Mouse (Mus musculus) right cerebral cortex, postnatal 4 days (tissue): ENCODE measurements at regions not wholly inside any gene's neighbourhood (a gene's known extent, or its start where the extent isn't known, plus 50 kb on each side); places are given as distances from the start of the nearest gene placed in this dataset.
A peak's percentile ranks its signal among the peaks of the same experiment; 100 is the strongest.
"Not testable (repeated sequence)": the region's sequence is repeated elsewhere in the genome, so short reads cannot be mapped to it uniquely, and the experiment has no call there.

Experiments
- DNase-seq: peaks from one replicate; pipeline ENCODE4 v3.0.0-alpha.2; 2022

DNA sequence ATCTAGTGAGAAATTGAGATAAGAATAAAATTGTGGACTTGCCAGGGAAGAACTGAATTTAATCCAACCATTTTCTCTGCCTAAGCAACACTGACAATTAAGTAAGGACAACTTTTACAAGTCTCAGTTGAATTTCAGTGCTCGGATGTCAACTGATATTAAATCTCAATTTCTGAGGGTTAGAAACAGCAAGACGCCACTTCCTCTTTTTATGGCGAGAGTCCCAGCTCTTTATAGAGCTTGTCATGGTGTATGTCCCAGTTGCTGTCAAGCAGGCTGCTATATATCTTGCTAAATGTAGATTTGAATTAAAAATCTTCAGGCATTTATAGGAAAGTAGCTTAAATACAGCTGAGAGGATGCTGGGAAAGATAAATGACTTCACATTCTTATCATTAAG lies 697.8 kb upstream of the Got2 start:
- DNase-seq, result no peak

DNA sequence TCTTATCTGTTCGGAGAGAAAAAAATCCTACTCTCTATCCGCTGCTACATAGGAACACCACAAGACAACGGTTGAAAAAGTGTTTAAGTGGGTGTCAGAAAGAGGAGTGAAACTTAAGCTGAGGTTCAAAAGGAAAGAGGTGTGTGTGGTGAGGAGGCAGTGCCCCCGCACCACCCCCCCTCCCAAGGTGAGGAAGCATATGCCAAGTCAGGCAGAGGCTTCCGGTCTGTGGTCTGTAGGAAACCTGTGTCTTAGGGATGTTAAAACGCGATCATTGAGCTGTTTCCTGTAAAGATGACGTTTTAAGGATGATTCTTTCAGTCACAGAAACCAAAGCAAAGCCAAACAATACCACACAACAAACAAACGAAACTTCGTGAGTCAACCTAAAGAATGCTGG lies 664.2 kb upstream of the Got2 start:
- DNase-seq, result no peak

DNA sequence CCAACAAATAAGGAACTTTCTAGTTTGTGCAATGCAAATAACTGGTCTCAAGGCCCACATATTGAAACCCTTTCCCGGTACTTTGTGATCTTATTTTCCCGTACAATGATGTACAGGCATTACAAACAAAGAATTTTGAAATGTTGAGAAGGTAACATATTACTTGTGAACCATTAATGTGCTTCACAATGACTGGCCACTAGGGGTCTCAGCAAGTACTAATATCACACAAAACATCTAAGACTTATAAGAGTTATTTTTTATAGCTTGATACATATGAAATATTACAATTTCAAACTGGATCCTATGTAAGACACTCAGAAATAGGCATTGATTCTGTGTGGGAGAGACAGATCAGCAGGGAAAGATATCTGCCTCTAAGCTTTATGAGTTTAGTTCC lies 662.1 kb upstream of the Got2 start:
- no peak for DNase-seq

DNA sequence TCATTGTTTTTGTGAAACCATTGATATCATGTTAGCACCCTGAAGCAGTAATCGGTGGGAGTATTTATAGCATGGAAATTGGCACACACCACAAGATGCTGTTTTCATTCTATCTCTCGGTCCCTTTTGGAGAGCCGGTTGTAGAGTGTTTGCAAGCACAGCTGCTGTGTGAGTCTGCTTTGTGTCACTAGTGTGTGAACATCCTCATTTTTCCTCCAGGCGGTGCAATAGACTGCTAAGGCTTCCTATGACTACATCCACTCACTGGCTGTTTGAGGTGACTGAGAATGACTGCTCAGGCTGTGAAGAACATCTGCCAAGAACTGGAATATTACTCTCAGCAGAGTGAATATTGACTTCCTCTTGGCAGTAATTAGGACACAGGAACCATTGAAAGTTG lies 660.3 kb upstream of the Got2 start:
- no peak for DNase-seq

DNA sequence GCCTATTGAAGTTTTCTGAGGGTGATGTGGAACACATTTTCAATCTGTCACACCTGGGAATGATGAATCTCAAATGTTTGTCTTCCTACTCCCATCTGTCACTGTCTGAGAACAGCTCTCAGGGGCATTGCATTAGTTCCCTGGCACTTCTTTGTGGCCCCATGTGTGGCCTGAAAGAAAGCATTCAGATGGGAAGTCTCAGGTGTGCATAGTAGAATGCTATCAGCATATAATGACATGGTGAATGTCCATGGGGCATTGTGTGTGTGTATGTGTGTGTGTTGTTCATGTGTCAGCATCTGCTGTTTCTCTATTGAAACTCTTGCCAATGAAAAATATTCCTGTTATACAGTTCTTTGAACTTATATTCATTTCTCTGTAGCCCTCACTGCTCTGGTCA lies 659.8 kb upstream of the Got2 start:
- no peak for DNase-seq

DNA sequence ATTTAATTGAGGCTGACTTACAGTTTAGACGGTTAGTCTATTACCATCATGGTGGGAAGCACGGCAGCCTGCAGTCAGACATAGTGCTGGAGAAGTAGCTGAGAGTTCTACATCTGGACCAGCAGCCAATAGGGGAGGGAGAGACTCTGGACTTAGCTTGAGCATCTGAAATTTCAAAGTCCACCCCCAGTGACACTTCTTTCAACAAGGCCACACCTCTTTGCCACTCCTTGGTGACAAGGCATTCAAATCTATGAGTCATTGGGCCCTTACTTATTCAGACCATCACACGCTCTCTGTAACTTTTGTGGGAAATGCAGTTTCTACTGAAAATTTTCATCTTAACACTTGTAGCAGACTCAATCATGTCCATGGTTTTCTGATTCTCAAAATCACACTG lies 653.9 kb upstream of the Got2 start:
- DNase-seq, result no peak

DNA sequence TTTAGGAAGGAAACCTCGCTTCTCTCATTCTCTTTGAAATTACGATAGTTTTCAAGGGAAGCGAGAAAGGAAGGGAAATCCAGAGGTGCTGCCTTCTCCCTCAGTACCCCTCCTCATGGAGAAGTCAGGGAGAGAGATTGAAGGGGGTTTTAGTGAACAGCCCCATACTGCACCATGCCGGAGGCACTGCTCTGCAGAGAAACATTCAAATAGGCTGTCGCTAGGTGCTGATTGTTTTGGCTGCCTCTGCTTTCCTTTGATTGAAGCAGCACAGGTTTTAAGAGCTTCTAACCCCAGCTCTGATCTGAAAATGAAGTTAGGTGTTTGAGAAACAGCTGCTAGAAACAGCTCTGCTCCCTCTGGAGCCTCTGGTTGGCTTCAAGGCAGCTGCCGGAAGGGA lies 610.5 kb upstream of the Got2 start:
- DNase-seq, result no peak

DNA sequence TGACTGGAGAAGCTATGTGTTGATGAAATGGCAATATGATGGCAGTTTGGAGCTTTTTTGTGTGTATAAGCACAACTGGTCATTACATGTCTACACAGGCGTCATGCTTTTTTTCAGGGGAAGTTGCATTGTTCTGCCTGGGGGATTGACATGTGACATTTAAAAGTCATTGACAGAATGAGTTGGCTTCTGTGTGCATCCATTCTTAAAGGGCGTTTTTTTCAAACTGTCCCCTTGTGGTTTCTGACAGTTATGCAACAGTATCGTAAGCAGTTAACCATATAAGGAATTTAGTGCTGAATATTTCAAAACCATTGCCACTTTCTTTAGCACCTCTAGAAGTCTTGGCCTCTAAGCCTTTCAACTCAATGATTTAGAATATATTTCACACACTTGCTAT lies 607.1 kb upstream of the Got2 start:
- DNase-seq, result no peak

DNA sequence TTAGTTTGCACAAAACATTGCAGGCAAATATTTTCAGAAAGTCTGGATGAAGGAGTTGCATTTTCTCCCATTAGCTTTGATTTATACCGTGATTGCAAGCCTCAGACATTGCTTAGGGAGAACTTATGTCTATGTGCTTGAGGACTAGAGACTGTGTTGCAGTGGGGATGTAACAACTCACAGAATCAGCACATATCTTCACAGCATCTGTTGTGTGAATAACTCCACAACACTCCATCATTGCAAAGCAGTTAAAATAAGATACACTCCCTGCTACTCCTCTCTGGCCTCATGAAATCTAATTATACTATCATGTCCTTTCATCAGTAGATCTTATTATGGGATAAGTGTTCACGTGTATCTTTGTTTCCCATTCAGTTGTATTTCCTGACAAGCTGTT lies 601.5 kb upstream of the Got2 start:
- no peak for DNase-seq

DNA sequence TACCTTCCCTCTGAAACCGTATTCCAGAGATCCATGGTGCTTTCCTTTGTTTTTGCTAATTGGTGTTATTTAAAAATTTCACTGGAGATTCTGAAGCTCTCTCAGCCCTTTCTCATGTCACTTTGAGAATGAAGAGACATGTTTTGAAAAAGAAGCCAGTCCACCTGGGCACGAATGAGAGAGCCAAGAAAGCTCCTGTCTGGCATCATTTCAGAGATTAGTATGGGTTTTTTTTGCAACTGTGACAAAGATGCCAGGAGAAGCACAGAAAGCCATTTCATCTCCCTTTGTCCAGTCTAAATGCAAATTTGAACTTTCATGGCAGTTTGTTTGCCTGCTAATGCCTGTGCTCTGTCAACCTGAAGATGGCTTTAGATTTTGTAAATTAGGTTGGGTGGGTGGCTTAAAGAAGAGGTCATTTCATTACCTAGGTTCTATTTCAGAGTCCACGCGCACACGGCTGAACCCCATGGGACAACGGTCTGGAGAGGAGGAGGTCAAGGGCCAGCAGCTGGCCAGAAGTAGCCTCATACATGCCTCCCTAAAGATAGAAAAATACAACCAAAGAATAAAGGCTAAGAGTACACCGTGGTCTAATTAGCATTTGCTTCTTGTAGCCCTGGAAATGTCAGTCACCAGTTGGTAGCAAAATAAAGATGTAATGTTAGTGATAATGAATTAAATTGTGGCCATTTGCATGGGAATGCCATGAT lies 600.5 kb upstream of the Got2 start:
- DNase-seq, result no peak

DNA sequence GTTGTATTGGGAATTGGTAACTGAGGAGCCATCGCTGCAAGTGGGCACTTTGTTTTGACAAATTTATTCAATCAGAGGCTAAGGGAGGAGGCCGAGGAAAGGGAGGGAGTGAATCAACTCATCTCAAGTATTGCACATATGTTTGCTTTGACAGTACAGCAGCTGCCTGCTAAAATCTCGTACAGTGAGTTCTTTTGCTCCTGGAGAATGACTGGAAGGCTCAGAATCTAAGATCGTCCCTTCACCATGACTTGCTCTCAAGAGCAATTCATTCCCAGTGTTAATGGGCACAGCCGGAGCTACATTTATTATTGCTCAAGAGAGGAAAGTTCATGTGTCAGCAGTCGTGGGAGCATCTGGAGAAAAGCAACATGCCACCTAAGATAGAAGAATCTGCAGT lies 567.6 kb upstream of the Got2 start:
- DNase-seq, result peak; percentile 3

DNA sequence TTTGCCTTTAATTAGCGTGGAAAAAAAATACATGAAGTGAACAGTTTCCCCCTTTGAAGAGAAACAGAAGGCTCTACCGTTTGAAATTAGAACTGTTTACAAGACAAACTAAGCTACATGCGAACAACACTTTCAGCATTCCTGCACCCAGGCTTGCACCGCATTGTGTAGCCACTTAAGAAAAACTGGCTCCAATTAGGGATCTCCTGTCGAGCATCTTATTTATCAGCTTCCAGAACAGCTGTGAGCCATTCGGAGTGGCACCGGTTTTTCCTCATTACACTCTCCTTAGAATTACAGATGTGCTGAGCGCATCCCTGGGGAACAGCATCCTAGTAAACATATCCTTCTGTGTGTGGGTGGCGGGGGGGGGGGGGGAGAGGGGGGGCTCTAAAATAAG lies 567.0 kb upstream of the Got2 start:
- DNase-seq, result peak; percentile 13

DNA sequence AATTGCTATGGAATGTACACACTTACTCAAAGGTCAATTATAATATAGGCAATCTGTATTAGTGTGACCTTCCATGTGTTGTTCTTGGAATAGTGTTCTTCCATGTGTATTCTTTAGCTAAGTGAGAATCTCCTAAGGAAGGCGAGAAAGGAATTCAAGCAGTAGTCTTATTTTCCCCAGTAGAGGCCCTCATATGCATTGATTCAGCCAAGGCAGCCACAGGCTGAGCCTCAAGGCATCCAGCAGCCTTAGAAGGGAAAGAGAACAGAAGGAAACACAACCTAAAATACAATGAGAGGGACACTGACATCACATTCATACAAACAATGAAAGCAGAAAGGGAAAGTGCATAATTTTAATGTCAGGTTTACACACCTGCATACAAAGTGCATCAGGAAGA lies 541.4 kb upstream of the Got2 start:
- DNase-seq, result peak; percentile 4

DNA sequence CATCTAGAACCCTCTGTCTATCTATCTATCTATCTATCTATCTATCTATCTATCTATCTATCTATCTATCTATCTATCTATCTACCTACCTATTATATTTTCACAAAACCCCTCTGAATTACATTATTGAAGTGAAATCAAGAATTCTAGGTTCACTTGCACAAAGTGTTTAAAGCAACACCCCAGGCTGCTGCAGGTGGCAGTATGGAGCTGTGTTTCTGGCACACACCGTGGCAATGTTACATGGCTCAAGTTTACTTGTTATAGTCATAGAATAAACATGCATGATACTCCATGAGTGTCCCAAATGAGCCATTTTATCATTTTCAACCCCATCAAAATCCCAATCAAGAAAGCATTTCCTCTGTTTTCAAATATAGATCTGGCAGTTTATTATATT lies 538.6 kb upstream of the Got2 start:
- peak; percentile 35 for DNase-seq

DNA sequence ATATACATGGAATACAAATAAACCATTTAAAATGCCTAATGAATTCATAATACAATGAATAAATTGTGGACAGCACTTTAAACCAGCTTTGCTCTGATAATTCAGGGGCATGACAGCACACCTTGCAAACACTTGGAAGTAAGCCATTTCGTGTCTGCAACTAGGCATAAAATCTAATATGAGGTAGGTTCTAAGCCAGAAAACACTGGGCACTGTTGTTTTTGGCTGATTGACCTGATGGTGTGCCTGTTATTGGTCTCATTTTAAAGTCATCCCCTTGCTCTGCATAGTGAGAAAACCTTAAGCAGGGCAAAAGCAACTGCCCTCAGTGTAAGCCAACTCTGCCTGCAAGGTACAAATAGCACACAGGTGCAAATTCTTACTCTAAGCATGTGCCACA lies 521.3 kb upstream of the Got2 start:
- no peak for DNase-seq

DNA sequence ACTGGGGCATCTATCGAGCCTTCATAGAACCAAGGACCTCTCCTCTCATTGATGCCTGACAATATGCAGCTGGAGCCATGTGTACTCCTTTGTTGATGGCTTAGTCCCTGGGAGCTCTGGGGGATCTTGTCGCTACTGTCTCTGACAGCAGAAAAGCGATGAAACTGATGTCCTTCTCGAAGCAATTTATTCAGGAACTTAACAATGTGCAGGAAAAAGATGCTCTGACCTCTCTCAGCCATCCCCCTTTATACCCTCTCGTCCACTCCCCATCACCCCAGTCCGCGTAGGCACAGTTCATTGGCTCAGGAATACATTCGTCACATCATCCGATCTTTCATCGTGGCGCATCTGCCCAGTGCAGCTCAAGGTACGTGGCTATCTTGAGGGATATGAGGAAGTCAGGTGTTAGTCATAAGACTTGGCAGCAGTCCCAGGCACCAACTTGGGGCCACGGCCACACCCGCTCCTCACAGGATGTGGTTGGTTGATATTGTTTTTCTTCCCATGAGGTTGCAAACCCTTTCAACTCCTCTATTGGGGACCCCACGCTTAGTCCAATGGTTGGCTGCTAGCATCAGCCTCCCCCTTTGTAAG lies 516.3 kb upstream of the Got2 start:
- DNase-seq, result no peak

DNA sequence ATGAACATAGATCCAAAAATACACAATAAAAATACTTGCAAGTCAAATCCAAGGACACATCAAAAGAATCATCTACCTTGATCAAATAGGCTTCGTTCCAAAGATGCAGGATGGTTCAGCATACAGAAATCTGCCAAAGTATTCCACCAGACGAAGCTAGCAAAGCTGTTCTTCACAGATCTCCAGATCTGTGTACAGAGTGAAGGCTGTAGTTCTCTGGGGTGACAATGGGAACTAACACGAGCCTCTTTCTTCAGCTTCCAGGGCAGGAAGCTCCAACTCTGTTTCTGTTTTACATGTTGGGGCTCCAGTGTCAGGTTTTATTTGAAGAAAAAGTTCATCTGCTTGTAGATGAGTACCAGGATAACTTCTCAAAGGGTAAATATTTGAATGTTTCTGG lies 515.3 kb upstream of the Got2 start:
- DNase-seq, result no peak

DNA sequence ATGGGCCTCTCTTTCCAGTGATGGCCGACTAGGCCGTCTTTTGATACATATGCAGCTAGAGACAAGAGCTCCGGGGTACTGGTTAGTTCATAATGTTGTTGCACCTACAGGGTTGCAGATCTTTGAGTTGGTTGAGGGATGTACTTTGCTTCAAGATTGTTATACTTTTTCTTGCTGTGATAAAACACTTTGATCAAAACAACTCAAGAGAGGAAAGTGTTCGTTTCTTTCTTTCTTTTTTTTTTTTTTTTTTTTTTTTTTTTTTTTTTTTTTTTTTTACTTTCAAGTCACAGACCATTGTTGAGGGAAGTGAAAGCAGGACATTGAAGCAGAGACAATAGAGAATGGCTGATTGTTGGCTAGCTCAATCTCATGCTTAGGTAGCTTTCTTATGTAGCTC lies 511.0 kb upstream of the Got2 start:
- not testable (repeated sequence) for DNase-seq

DNA sequence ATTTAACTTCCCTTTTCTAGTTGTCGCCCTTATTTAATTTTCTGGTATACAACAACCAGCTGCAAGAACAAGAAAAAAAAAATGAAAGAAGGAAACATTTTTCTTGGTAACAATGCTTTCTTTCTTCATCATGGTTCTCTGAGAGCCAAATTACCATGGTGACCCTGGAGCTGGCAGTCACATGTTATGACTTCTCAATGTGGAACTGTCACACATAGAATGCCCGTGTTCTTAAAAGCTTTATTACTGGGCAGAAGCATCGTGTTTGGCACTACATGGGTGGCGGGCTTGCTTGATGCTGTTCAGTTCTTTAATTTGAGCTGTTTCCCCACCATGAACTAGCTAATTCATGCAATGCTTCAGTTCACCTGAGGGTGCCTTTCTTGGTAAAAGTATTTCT lies 504.7 kb upstream of the Got2 start:
- no peak for DNase-seq

DNA sequence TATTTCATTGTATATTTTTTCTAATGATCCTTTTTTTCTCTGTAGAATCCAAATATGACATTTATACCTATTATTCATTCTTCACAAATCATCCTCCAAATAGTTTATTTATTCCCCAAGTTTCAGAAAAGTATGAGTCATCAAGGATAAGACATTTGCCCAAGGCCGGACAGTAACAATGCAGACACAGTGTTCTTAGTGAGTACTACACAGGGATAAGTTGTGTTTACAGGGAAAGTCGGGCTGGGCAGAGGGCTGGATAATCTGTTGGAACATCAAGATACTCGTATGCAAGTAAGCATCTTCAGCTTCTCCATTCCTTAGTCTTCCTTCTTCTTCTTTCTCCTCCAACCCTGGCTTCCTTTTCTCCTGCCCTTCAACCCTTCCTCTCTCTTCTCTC lies 500.9 kb upstream of the Got2 start:
- no peak for DNase-seq

DNA sequence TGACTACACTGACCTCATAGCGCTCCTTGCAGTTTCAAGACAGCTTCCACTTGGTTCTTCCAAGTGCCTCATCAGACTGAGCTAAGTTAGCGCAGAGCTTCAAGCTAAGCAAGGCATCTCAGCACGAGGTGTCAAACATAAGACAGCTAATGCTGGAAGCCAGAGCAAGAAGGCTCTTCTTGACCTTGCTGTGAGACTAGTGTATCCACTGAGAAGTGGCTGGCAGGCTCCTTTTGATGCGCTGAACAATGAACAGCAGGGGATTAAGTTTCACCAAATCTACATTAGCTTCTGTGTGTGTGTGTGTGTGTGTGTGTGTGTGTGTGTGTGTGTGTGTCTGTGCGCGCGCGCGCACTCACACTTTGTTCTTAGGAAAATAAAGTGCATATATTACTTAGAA lies 482.2 kb upstream of the Got2 start:
- no peak for DNase-seq

DNA sequence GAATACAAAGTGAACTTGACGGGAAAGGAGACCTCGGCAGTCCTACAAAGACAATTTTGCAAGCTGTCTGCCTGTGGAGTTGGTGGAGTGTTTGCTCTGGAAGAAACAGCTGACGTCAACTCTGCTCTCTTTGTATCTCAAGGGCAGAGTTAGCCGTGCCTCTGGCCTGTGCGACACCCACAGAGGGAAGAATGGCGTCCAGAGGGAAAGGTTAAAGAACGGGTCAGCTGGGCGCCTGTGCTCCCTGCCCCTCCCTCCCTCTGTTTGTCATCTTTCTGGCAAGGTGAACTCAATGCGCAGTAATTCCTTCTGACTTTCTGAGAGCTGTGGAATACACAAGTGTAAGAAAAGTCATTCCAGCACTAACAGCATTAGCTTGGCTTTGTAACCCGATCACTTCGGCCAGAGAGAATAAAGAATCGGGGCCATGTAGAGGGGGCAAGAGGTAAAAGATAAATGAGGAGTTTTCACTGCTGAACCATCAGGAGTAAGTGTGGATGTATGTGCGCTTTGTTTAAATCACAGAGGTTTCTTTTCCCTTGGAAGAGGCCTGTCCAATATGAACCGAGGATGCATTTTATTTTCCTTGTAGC lies 474.6 kb upstream of the Got2 start:
- DNase-seq, result no peak

DNA sequence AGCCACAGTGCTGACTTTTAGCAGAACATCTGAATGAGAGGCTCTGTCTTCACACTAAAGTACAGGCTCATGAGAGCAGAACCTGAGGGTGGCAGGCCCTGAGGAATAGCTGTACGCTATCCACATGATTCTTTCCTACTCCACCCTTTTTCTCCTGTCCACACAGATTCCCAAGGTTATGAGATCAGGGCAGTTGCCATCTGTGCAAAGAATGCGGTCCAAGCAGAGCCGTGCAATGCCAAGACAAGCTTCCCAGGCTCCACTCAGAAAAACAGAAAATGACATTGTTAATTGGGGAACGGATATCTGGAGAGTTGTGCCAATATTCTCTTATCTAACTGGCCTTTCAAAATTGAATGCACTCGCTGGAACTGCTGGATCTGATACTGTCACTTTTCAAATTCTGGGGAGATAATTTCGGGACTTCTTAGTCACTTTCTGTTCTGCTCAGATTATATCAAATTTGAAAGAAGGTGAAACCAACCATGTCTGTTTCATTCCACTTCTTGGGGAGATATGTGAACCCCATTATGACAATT lies 462.3 kb upstream of the Got2 start:
- DNase-seq, result no peak

DNA sequence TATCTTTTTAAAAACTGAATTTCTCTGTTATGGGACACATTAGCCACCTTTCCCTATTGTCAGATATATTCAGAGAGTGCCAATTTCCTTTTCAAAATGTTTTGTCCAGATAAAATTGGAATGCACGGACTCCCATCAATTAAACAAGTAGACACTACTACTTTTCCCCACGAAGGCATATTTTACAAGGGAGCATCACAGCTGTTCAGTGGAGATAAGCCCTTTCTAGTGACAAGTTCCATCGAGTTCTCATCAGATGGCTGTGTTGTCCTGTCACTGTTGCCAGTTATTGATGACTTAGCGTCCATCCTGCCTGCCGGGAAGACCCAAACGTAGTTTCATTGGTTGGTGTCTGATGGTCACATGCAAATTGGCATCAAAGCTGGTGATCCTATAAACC lies 461.2 kb upstream of the Got2 start:
- DNase-seq, result no peak

DNA sequence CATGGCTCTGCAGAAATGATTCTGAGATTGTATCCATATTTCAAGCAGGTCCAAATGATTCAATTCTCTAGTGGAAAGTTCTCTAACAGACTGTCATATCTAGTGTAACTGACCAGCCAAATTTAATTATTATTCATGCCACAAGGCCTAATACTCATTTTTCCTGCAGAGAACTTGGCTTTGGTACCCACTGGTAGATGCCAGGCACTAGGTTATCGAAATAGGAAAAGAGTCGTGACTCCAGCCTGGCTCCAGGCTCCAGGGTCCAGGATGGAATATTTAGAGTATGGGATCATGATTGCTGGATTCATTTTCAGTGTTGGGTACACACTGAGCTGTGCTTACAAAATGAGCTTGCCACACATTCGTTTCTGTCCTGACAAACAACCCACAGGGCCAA lies 452.4 kb upstream of the Got2 start:
- DNase-seq, result no peak
